Mouse (Mus musculus) heart, adult 18-20 months (tissue): ENCODE measurements around the gene Frrs1. TPM values are rescaled to one million over a fixed set of nuclear protein-coding genes. Genes with fewer than 3 reads are reported as not detected.

ENCODE experiments used
- DNase-seq, 2 experiments: peaks; one replicate each; pipeline ENCODE4 v3.0.0; 2021 to 2022; ENCODE audit warnings: mixed read lengths in 1 of 2
- total RNA-seq, 2 experiments: library from RNA; stranded (reverse); gene quantifications; 2 replicates each; pipeline ENCODE4 v1.2.3; 2021

Frrs1 gene
- total RNA-seq, 2 experiments from 2014 or later = 2.6 to 4.8 TPM

GRCm38 (mm10) chr3:116914374-116914773 is 55.1 kb downstream of the Frrs1 start:
- DNase-seq = peak; percentile 14 to 26

DNA sequence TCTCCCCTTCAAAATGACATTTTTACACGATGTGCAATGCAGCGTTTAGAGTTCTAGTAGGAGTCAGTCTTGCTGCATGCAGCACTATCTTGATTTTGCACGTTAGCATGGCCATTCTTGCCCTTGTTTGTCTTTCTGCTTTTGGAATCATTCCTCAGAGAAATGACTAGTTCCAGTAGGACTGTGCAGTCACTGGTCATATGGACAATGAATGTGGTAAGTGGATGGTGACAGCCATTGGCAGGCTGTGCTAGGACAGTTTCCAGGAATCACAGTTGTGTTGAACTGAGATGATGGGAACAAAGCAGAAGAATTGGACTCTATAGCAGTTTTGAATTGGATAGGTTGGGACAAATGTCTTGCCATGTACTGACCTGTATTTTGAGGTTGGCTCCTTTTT is 55.7 kb downstream of the Frrs1 start:
- DNase-seq = peak; percentile 46 to 54

- no peak for DNase-seq
These were observed 57.8 kb downstream of the Frrs1 start for GRCm38 (mm10) chr3:116917016-116917415.

GRCm38 (mm10) chr3:116921535-116921934 is 62.3 kb downstream of the Frrs1 start:
- no peak for DNase-seq

DNA sequence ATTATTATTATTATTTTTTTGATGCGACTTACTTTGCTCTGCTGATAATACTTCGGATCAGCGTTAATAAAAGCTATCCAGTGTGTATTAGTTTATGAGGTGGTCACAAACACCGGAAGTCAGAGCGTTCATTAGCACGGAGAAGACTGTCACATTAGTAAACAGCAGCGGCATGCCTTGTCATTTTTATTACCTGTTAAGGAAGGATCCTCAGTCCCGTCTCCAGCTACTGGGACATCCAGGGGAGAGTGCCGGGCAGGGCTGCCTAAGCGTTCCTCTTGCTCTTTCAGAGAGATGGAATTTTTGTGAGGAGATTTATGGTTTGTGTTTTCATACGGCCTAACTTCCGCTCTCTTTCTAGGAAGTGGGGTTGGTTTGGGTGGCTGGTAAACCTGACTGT is 63.8 kb downstream of the Frrs1 start:
- DNase-seq = no peak

DNA sequence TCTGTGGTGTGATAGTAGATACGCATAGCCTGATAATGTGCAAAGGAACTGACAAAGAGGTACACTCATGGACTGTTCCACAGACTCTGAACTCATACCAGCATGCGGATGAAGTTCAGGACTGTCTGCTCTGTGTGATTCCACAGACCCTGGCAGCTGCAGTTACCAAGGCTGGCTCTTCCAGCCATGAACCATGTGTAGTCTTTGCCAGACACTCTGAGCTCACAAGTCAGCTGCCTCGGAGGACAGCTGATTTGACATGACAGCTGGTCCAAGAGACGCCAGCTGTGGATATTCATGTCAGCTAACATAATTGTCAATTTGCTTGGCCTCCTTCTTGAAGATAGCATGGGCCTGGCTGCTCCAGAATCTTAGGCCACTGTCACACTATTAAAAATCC is 69.7 kb downstream of the Frrs1 start:
- peak; percentile 41 to 48 for DNase-seq

DNA sequence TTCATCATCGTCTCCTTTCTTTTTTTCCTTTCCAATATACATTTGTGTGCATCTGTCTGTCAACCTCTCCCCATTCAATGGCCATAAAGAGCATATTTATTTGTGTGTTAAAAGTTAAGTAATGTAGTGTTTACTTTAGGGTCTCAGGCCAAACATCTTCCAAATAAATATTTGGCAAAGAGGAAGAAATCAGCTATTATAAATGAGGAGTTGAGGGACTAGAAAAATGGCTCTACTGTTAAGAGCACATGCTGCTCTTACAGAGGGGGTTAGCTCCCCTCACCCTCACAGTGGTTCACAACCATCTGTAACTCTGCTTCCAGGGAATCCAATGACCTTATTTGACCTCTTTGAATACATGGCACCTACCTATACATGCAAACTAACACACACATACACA is 73.9 kb downstream of the Frrs1 start:
- no peak for DNase-seq

DNA sequence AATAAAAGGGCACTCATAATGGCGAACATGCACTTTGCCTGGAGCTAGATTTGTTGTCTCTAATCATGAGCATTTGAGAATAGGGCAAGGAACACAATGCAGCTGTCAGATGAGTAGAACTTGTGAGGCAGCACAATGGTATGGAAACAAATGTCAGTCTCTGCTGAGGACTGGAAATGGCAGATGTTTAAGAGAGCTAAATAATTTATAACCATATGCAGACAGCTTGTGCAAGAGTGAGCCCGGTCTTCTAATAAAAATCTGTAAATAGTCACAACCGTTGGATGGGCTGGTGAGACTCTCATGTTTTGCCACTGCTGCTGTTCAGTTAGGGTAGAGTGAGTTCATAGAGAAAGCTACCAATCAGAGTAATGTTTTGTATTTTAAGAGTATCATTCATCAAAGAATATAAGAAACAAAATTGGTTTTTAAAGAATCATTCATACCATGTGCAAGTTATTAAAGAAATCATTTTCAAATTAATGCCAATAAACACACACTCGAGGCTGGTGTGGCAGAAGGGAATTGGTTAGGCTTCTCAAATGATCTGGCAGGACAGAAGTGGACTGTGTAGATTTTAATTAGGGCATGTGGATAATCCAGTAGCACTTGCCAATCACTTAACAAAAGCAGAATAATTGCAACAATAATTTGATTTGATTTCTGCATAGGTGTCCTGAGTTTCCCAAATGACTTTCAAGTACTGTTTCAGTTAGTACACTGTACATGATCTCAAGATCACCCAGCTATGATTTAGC is 77.8 kb downstream of the Frrs1 start:
- no peak for DNase-seq

- DNase-seq = no peak
These were observed 81.7 kb downstream of the Frrs1 start for GRCm38 (mm10) chr3:116940804-116941558.

- DNase-seq = no peak
These were observed 82.4 kb downstream of the Frrs1 start for GRCm38 (mm10) chr3:116941559-116942117.

- no peak for DNase-seq
These were observed 83.5 kb downstream of the Frrs1 start for GRCm38 (mm10) chr3:116942751-116943150.

DNA sequence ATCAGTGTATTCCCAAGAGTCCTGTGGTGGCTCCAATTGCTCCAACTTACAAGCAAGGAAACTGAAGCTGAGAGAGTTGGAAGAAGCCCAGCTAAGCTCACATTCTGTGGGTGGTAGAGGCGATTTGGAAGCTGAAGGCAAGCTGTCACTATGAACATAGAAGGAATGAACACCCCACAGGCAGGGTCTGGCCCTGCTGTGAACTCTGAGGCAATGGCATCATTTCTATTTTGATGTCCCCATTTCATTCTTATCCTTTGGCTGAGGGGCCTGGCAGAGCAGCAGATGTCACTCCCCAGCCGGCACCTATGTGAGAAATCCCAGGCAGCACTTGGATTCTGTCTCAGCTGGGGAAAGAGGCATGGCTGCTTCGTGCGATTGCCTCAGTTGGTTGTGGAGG is 84.2 kb downstream of the Frrs1 start:
- peak; percentile 58 to 71 for DNase-seq

- DNase-seq = no peak
These were observed 87.2 kb downstream of the Frrs1 start for GRCm38 (mm10) chr3:116946476-116946875.

- DNase-seq = no peak
These were observed 91.4 kb downstream of the Frrs1 start for GRCm38 (mm10) chr3:116950665-116951115.

DNA sequence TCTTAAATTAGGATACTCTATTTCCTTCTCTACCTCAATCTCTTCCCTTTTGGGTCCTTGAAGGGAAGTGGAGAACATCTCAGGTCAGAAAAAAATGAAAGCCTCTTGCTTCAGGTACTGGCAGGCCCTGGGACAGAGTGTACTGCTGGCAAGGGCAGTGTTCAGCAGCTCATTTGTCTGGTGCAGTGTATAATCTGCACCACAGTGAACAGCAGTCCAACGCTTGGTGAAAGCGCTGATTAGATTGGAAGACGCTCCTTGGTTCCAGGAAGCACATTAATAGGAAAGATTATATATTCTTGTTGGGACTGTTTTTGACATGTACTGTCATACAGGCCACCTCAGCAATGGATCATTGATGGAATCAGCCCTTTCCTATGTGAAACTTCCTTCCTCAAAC is 92.2 kb downstream of the Frrs1 start:
- peak in 1 of 2 experiments; percentile 64 for DNase-seq

- DNase-seq = peak in 1 of 2 experiments; percentile 67
These were observed 93.1 kb downstream of the Frrs1 start for GRCm38 (mm10) chr3:116952242-116952899.

DNA sequence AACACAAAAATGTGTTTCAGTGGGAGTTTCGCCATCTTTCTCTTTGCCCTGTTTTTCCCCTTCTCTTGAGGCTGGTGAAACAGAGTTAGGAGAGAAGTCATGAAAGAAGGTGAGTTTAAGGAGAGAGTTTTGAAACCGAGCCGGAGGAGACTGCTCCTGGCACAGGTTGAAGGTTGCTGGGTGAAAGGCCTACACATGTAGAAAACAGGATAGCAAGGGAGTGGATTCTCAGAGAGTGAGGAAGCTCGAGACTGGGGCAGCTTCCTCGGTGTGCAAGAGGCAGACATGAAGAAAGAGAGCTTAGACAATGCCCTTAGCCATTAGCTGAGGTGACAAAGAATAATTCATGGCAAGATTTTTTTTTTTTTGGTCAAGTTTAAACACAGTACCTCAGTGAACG is 94.1 kb downstream of the Frrs1 start:
- DNase-seq = no peak

DNA sequence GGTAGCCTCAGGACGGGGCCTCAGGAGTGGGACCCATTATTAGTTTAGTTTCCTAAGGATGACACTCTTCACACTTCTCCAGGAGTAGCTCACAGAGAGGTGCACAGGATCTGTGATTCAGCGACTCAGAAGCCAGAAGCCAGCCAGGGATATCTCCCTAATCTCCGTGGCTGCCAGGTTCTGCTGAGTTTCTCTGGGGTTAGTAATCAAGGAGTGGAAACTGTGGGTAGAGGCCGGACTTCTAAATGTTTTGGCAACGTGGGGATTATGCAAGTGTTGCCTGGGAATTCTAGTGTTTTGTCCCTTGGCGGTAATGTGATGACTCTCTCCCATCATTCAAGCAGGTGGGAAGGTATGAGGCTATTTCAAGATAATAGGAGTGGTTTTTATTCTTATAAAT is 95.8 kb downstream of the Frrs1 start:
- DNase-seq = peak; percentile 54 to 63
